Mouse (Mus musculus): ENCODE data around the gene Gm5930. TPM values are rescaled to one million over a fixed set of nuclear protein-coding genes. Genes with fewer than 3 reads are reported as not detected.

The Gm5930 gene
- polyA plus RNA-seq, 2 experiments: not detected

Other genes starting within 250 kb of the Gm5930 start
- gene Ear2, start 235.9 kb downstream of the Gm5930 start, polyA plus RNA-seq (2012; rRNA removed): 18.7 and 25.9 TPM in 2 replicates
- gene Ear2, start 235.9 kb downstream of the Gm5930 start, polyA plus RNA-seq (2014; fragmentation: Nextera tagmentation; extraction: Ambion mirVana): 7.5 and 8.8 TPM in 2 replicates
- not detected in 2 replicates for gene Gm3327, start 214.7 kb downstream of the Gm5930 start, polyA plus RNA-seq (2012; rRNA removed)
- gene Gm3327, start 214.7 kb downstream of the Gm5930 start, polyA plus RNA-seq (2014; fragmentation: Nextera tagmentation; extraction: Ambion mirVana): not detected in 2 replicates
- not detected in 2 replicates for gene Gm8212, start 140.9 kb downstream of the Gm5930 start, polyA plus RNA-seq (2012; rRNA removed)
- not detected in 2 replicates for gene Gm8212, start 140.9 kb downstream of the Gm5930 start, polyA plus RNA-seq (2014; fragmentation: Nextera tagmentation; extraction: Ambion mirVana)
- not detected in 2 replicates for gene 4930503E14Rik, start 125.3 kb downstream of the Gm5930 start, polyA plus RNA-seq (2012; rRNA removed)
- gene 4930503E14Rik, start 125.3 kb downstream of the Gm5930 start, polyA plus RNA-seq (2014; fragmentation: Nextera tagmentation; extraction: Ambion mirVana): not detected in 2 replicates
- gene Gm8220, start 53.0 kb downstream of the Gm5930 start, polyA plus RNA-seq (2012; rRNA removed): not detected in 2 replicates
- not detected in 2 replicates for gene Gm8220, start 53.0 kb downstream of the Gm5930 start, polyA plus RNA-seq (2014; fragmentation: Nextera tagmentation; extraction: Ambion mirVana)
- gene Gm8229, start 26.8 kb upstream of the Gm5930 start, polyA plus RNA-seq (2012; rRNA removed): not detected in 2 replicates
- not detected in 2 replicates for gene Gm8229, start 26.8 kb upstream of the Gm5930 start, polyA plus RNA-seq (2014; fragmentation: Nextera tagmentation; extraction: Ambion mirVana)
- not detected in 2 replicates for gene Gm3371, start 72.1 kb upstream of the Gm5930 start, polyA plus RNA-seq (2012; rRNA removed)
- not detected in 2 replicates for gene Gm3371, start 72.1 kb upstream of the Gm5930 start, polyA plus RNA-seq (2014; fragmentation: Nextera tagmentation; extraction: Ambion mirVana)
- gene Gm8232, start 95.1 kb upstream of the Gm5930 start, polyA plus RNA-seq (2012; rRNA removed): not detected in 2 replicates
- not detected in 2 replicates for gene Gm8232, start 95.1 kb upstream of the Gm5930 start, polyA plus RNA-seq (2014; fragmentation: Nextera tagmentation; extraction: Ambion mirVana)
- not detected in 2 replicates for gene BC061237, start 153.9 kb upstream of the Gm5930 start, polyA plus RNA-seq (2012; rRNA removed)
- not detected in 2 replicates for gene BC061237, start 153.9 kb upstream of the Gm5930 start, polyA plus RNA-seq (2014; fragmentation: Nextera tagmentation; extraction: Ambion mirVana)
- gene Gm17093, start 179.7 kb upstream of the Gm5930 start, polyA plus RNA-seq (2012; rRNA removed): not detected in 2 replicates
- gene Gm17093, start 179.7 kb upstream of the Gm5930 start, polyA plus RNA-seq (2014; fragmentation: Nextera tagmentation; extraction: Ambion mirVana): not detected in 2 replicates
- gene Gm8247, start 244.6 kb upstream of the Gm5930 start, polyA plus RNA-seq (2012; rRNA removed): not detected in 2 replicates
- gene Gm8247, start 244.6 kb upstream of the Gm5930 start, polyA plus RNA-seq (2014; fragmentation: Nextera tagmentation; extraction: Ambion mirVana): not detected in 2 replicates